Mouse (Mus musculus): Measurements from ENCODE around the gene Mrpl35. TPM values are rescaled to one million over a fixed set of nuclear protein-coding genes. Genes with fewer than 3 reads are reported as not detected.

Mrpl35 gene
- total RNA-seq, 2 experiments from 2014 or later = 48.1 to 48.7 TPM

DNA sequence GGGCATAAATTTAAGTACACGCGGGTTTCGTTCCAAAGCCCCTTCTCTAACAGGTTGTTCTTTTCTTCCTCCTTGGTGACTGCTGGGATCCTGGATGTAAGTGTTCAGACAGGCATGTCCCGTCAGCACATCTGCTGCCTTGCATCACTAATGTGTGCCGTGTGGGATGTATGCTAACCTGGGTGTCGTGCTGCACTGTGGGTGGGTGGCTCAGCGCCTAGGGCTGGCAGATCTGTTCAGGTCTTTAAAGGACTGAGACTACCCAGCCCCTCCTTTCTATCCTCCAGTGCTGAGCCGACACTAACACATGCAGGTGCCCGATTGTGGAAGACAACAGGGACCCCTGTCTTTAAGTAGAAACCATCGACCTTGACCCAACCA, 25.1 kb downstream of the Mrpl35 start:
- no peak for DNase-seq
- intact Hi-C loops (cut with DNase I) = loop anchor here (5.0 to 10.0 kb wide), 4 partner anchors 169 to 497 kb away; partner anchors contain the start of gene Kdm3a

DNA sequence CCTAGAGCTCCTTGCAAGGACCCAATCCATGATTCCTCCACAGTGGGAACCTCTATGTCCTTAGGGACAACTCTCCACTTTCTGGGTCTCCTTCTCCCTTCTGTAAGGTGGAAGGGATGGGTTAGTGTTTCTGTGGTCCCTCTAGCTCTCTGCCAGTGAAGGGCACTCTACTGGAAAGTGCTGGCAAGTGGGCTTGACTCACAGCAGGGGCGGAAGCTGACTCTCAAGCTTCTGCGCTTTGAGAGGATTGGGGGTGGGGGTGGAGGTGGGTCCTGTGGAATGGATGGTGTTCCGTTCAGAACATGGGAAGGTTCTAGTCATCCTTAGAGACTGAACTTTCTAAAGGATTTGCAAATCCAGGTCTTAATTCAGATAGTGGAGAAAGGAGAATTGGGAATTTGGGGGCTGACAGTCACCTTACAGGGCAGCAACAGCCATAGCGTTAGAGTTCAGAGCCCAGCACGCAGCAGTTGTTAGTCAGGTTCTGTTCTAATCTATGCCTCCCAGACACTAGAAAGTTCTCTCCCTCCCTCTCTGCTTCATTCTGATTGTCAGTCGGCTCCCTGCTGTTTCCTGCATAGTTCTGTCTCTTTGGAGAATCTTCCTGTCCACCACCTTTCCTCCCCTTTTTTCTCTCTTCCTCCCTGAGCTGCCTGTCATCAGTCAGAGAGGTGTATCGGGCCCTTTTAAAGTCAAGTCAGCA, 25.6 kb downstream of the Mrpl35 start:
- DNase-seq = no peak
- intact Hi-C loops (cut with DNase I) = loop anchor here (5.0 to 10.0 kb wide), 4 partner anchors 169 to 496 kb away; partner anchors contain the start of gene Kdm3a

DNA sequence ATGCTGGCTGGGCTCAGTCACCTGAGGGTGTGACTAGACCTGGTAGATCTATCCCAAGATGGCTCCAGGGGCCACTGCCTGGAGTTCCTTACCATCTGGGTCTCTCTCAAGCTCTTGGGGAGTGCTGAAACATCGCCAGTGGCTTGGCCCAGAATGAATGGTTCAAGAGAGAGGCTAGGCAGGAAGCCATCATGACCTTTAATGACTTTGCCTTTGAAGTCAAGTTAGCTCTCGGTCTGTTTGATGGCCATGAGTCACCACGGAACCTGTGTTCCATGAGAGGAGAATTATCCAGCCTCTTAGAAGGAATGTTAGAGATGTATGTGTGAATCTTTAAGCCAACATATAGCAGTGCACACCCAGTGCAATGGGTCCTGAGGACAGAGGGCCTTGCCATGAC, 27.4 kb downstream of the Mrpl35 start:
- intact Hi-C loops (cut with DNase I) = no loop called here
- no peak for DNase-seq

DNA sequence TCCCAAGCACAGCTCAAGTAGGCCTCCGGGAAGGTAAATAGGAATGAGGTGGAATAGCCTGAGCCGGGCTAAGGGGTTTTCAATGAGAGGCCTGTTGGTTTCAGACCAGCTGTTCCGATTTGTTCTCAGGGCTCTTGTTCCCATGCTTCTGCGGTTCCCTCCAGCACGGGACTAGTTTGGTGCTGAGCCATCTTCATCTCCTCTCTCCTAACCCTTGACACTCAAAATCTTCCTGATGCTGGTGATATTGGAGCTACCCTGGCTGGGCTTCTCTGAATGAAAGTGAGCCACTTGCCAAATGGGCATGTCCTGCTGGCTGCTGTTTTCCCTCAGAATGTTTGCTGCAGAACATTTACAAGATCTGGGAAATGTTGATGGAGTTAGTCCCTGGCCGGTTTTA, 35.0 kb downstream of the Mrpl35 start:
- DNase-seq = no peak
- intact Hi-C loops (cut with DNase I) = no loop called here

DNA sequence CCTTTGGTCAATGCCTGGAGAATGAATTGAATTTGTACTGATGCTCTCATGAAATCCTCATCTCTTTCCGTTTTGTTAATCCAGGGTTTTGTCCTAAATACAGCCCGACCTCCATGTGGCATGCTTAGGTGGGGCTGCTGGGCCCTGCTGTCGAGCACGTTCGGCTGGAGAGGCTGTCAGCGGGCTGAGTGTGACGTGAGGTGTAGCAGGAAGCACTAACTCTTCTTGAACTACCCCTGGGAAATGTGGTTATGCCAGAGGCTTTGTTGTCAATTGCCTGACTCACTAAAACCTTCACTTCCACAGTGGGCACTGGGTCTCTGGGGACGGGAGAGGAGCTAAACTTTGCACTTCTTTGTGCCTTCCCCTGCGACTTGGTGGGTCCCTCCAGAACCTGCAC, 38.4 kb downstream of the Mrpl35 start:
- no peak for DNase-seq
- intact Hi-C loops (cut with DNase I) = no loop called here

DNA sequence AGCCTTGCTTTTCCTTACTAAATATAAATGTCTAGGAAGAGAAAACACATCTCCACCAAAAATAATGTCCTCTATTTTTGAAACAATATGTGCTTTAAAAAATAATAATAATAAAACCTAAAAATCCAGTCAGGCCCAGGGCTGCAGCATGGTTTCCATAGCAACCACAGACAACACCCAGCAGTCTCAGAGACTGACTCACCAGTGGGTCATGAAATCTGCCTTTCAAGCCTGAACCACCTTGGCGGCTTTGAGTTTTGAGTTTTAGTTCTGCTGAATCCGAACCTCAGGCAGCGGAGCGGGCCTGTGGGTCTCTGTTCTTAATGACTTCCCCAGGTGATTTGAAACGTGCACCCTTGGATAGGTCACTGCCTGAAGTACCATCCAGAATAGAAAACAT, 43.6 kb downstream of the Mrpl35 start:
- intact Hi-C loops (cut with DNase I) = no loop called here

DNA sequence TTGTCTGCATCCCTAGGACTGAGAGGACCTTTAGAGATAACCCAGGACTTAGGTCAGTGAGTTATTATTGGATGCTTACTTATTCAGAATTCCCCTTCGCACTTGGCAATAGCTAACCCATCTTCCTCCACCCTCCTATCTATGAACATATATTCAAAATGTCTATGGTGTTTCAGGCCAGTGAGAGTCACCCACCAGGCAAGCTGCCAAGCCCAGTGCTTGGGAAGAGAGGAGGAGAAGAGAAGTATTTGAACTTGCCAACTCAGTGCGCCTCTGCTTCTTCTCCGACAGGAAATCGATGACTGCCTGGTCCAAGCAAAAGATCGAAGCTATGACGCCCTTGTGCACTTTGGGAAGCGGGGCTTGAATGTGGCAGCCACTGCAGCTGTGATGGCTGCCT, 46.3 kb downstream of the Mrpl35 start:
- DNase-seq = no peak
- intact Hi-C loops (cut with DNase I) = no loop called here

More for the DNA sequence above, 43.6 kb downstream of the Mrpl35 start:
- no peak for DNase-seq

DNA sequence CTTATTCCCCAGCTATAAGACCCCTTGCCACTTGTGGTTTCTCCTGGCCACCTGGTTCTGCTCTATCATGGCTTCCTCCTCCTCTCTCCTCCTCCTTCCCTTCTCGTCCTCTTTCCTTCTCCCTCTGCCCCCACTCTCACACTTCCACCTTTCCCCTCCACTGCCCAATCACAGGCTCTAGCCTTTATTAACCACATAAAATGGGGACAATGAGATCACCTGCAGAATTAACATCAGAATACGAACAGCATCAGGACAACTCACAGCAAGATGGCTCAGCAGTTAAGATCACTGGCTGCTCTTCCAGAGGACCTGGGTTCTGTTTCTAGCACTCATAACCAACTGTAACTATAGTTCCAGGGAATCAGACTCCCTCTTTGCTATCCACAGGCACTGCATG, 46.9 kb downstream of the Mrpl35 start:
- no peak for DNase-seq
- intact Hi-C loops (cut with DNase I) = no loop called here

DNA sequence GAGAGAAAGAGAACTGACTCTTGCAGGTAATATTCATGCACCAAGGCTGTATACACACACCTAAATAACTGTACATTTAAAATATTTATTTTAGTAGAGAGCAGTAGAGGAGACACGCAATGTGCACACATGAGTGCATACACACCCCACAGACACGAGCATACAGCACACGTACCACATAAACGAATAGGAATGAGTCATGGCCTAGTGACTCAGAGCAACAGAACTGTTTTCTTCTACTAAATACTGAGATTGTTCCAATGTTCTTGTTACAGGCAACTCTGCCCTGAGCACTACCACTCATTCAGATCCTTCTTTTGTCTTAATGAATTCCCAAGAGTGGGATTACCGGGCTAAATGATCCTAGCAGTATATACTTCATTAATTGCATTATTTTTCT, 48.8 kb downstream of the Mrpl35 start:
- no peak for DNase-seq
- intact Hi-C loops (cut with DNase I) = no loop called here

DNA sequence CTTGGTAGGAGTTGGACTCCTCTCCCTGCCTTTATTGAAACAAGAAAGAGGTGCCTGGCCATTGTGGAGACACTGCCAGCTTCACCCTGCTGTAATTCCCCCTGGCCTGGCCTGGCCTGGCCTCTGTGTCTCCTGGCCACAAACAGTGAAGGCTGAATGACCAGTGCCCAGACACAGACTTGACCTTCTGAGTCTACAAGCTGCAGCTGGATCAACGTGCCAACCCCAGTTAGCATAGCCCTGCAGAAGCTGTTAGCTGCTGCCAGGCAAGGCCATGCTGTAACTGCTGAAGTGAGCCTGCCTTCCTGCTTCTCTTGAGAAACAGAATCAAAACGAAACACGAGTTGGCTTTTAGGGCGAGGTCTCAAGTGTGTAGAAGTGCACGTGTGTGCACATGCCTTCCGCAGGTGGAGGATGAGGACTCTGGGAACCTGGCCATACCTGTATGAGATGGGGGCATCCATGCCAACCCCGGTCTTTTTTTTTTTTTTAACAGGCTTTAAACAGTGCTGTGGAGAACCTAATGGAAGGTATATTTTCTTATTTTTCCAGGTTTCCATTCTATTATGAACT, 54.0 kb downstream of the Mrpl35 start:
- DNase-seq = no peak
- intact Hi-C loops (cut with DNase I) = loop anchor here (5.0 kb wide), 1 partner anchor 90 kb away; no protein-coding TSS in a partner anchor

DNA sequence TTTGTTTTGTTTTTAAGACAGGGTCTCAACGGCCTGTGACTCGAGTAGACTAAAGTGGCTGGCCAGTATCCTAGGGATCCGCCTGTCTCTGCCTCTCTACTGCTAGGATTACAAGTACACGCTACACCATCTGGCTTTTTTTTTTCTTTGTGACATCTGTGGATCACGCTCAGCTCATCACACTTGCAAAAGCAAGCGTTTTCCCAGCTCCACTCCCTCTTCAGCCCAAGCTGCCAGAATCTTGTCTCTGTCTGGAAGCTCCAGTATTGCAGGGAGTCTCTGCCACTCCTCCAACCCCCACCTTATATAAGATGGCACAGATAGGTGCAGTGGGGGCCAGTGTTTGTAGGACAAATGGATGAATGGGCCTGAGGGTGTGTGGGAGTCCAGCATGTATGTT, 54.6 kb downstream of the Mrpl35 start:
- no peak for DNase-seq
- intact Hi-C loops (cut with DNase I) = loop anchor here (5.0 kb wide), 1 partner anchor 90 kb away; no protein-coding TSS in a partner anchor

DNA sequence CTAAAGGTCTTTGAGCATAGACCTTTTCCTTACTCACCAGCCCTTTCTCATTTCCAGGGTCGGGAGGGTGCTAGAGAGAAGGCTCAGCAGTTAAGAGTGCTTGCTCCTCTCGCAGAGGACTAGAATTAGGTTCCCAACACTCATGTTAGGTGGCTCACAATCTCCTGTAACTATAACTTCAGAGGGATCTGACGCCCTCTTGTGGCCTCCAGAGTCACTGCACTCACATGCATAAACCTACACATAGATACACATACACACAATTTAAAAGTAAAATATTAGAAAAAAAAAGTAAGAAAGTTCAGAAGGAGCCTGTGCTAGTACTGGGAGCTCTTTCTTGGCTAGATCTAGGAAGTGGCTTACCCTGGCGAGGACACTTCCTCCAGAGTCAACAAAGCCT, 55.5 kb downstream of the Mrpl35 start:
- no peak for DNase-seq
- intact Hi-C loops (cut with DNase I) = loop anchor here (5.0 kb wide), 1 partner anchor 89 kb away; no protein-coding TSS in a partner anchor

DNA sequence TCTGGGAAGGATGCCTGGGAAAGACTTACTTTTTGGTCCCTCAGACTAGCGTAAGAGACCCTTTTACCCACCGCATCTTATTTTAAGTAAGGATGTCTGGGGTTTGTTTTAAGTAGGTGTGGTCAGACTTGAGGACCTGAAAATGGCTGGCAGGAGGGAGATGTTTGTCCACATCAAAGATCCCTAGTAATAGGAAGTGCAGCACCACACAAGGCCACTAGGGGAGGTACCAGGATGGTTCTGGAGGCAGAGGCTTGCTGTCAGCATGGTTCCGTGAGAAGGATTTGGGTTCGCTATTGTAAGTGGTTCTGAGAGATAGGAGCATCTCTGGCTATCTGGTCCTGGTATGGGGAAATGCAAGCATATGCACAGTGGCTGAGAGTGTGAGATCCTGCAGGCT, 55.9 kb downstream of the Mrpl35 start:
- intact Hi-C loops (cut with DNase I) = loop anchor here (5.0 kb wide), 1 partner anchor 89 kb away; no protein-coding TSS in a partner anchor

DNA sequence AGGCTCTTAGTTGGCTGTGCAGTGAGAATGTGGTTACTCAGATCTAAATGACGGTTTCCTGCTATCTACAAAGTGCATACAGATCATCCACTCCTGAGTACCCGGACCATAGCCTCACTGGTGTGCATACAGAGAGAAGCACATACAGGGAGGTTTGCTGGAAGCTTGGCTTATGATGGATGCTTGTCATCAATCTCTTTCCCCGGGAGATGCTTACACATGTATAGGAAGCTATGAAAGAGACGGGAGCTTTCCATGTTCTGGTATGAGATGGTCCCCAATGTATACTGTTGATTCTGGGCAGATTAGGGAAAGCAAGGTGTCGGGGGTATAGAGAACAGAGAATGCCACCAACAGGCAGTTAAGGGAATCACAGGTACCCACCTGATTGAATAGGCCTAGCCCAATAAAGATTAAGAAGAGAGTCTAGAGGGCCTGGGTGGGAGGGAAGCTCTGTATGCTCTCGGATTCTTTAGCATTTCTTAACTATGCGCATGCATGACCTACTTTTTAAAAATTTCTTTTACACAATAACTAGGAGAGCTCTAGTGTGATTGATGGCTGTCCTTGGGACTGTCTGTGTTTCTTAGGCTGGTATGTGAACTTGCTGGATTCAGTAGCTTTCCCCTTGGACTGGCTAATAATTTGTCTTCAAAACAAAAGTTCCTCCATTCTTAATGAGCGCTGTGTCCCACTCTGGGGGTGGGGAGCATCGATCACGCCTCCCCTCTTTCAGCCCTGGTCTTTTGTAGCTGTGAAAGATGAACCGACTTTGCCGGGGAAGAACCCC, 56.7 kb downstream of the Mrpl35 start:
- intact Hi-C loops (cut with DNase I) = loop anchor here (5.0 kb wide), 1 partner anchor 88 kb away; no protein-coding TSS in a partner anchor
- no peak for DNase-seq

More for the DNA sequence above, 55.9 kb downstream of the Mrpl35 start:
- DNase-seq = no peak

DNA sequence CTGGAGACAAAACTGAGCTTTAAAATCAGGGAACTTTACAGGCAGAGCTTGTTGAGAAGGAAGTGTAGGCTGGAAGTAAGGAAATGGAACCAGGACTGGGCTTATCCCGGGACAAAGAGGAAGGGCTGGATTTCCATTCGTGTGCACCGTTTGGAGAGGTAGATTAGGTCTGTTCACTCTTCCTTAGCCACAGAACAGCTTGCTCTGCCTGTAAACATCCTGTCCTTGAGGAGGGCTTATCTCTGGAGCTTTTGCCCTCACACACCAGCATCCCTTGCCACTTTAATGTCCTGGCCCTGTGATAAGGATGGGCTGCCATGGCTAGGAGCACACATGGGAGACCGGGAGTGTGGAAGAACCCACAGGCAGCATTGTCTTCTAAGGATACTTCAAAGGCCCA, 59.0 kb downstream of the Mrpl35 start:
- DNase-seq = no peak

More for the DNA sequence above, 59.0 kb downstream of the Mrpl35 start:
- intact Hi-C loops (cut with DNase I) = no loop called here

Other genes starting within 250 kb of the Mrpl35 start
- gene Kdm3a, start 194.0 kb downstream of the Mrpl35 start, total RNA-seq (2021) = 10 to 100 TPM; 21.1 to 24.4 TPM
- 10 to 100 TPM; 14.7 to 17.4 TPM for gene Reep1, start 119.4 kb downstream of the Mrpl35 start, total RNA-seq (2021)
- 100 to 1,000 TPM; 614 to 663 TPM for gene Immt, start 4.4 kb upstream of the Mrpl35 start, total RNA-seq (2021)
- gene Ptcd3, start 81.8 kb upstream of the Mrpl35 start, total RNA-seq (2021) = 100 to 1,000 TPM; 118 to 133 TPM
- gene Polr1a, start 82.1 kb upstream of the Mrpl35 start, total RNA-seq (2021) = 10 to 100 TPM; 44.5 to 51.4 TPM